Mouse (Mus musculus): Measurements from ENCODE around the gene Anks1. TPM values are rescaled to one million over a fixed set of nuclear protein-coding genes. Genes with fewer than 3 reads are reported as not detected.

The Anks1 gene
- polyA plus RNA-seq, 1 experiment from 2014 or later = 15.5 TPM

GRCm38 (mm10) chr17:28012851-28013250 is 103.7 kb downstream of the Anks1 start:
- WGBS = 82% methylated on average over 6 of the region's 6 CpGs
- Histone ChIP-seq H3K4me3 (no peak overlapping the region), H3K9me3 (replicated peaks) (no peaks in the 10 kb centered on the region), H3K27ac (peak overlapping the region; percentile 76), H3K4me1 (peaks cover 63% of the 10 kb centered on the region), H3K27me3 (ENCODE audit: low read depth, poor library complexity, severe bottlenecking) (no peaks in the 10 kb centered on the region), H3K36me3 (peaks cover 42% of the 10 kb centered on the region)
- DNase-seq (ENCODE audit: low spot score) = no peak

GRCm38 (mm10) chr17:28013259-28013875 is 104.3 kb downstream of the Anks1 start:
- no peak overlapping the region for H3K4me3 ChIP-seq
- peak overlapping the region; percentile 76 for H3K27ac ChIP-seq
- no peaks in the 10 kb centered on the region for H3K9me3 ChIP-seq (replicated peaks)
- peaks cover 37% of the 10 kb centered on the region for H3K36me3 ChIP-seq
- WGBS = 22% methylated on average over 12 of the region's 12 CpGs
- peak; percentile 70 for DNase-seq (ENCODE audit: low spot score)
- no peaks in the 10 kb centered on the region for H3K27me3 ChIP-seq (ENCODE audit: low read depth, poor library complexity, severe bottlenecking)
- peaks cover 58% of the 10 kb centered on the region for H3K4me1 ChIP-seq

GRCm38 (mm10) chr17:28014449-28014848 is 105.3 kb downstream of the Anks1 start:
- H3K9me3 ChIP-seq (replicated peaks) = no peaks in the 10 kb centered on the region
- H3K27ac ChIP-seq = peak overlapping the region; percentile 51
- no peaks in the 10 kb centered on the region for H3K27me3 ChIP-seq (ENCODE audit: low read depth, poor library complexity, severe bottlenecking)
- H3K36me3 ChIP-seq = peaks cover 26% of the 10 kb centered on the region
- no peak overlapping the region for H3K4me3 ChIP-seq
- WGBS = 82% methylated on average over 4 of the region's 4 CpGs
- peaks cover 52% of the 10 kb centered on the region for H3K4me1 ChIP-seq
- no peak for DNase-seq (ENCODE audit: low spot score)

- Histone ChIP-seq H3K4me1 (peaks cover 60% of the 10 kb centered on the region), H3K4me3 (no peak overlapping the region), H3K9me3 (replicated peaks) (no peaks in the 10 kb centered on the region), H3K27me3 (ENCODE audit: low read depth, poor library complexity, severe bottlenecking) (no peaks in the 10 kb centered on the region), H3K27ac (peak overlapping the region; percentile 51), H3K36me3 (peaks cover 24% of the 10 kb centered on the region)
- no peak for DNase-seq (ENCODE audit: low spot score)
- WGBS = 77% methylated on average over 17 of the region's 17 CpGs
These were observed 106.1 kb downstream of the Anks1 start for GRCm38 (mm10) chr17:28015068-28015730.

- H3K4me1 ChIP-seq = peaks cover 66% of the 10 kb centered on the region
- WGBS = 86% methylated on average over 8 of the region's 8 CpGs
- no peaks in the 10 kb centered on the region for H3K9me3 ChIP-seq (replicated peaks)
- H3K36me3 ChIP-seq = peaks cover 17% of the 10 kb centered on the region
- H3K27me3 ChIP-seq (ENCODE audit: low read depth, poor library complexity, severe bottlenecking) = no peaks in the 10 kb centered on the region
- DNase-seq (ENCODE audit: low spot score) = no peak
- H3K27ac ChIP-seq = peak overlapping the region; percentile 51
- no peak overlapping the region for H3K4me3 ChIP-seq
These were observed 107.1 kb downstream of the Anks1 start for GRCm38 (mm10) chr17:28016056-28016797.

GRCm38 (mm10) chr17:28018344-28018743 is 109.2 kb downstream of the Anks1 start:
- H3K4me3 ChIP-seq = no peak overlapping the region
- H3K4me1 ChIP-seq = peaks cover 70% of the 10 kb centered on the region
- WGBS = 77% methylated on average over 6 of the region's 6 CpGs
- H3K27me3 ChIP-seq (ENCODE audit: low read depth, poor library complexity, severe bottlenecking) = no peaks in the 10 kb centered on the region
- H3K9me3 ChIP-seq (replicated peaks) = no peaks in the 10 kb centered on the region
- H3K36me3 ChIP-seq = peaks cover 11% of the 10 kb centered on the region
- H3K27ac ChIP-seq = no peak overlapping the region
- no peak for DNase-seq (ENCODE audit: low spot score)

GRCm38 (mm10) chr17:28018776-28019175 is 109.7 kb downstream of the Anks1 start:
- DNase-seq (ENCODE audit: low spot score) = no peak
- Histone ChIP-seq H3K4me1 (peaks cover 67% of the 10 kb centered on the region), H3K9me3 (replicated peaks) (no peaks in the 10 kb centered on the region), H3K4me3 (no peak overlapping the region), H3K36me3 (peaks cover 8% of the 10 kb centered on the region), H3K27ac (peak overlapping the region; percentile 43; the same call in 1 of the 2 replicates), H3K27me3 (ENCODE audit: low read depth, poor library complexity, severe bottlenecking) (no peaks in the 10 kb centered on the region)
- 63% methylated on average over 11 of the region's 11 CpGs for WGBS

- 79% methylated on average over 21 of the region's 21 CpGs for WGBS
- Histone ChIP-seq H3K36me3 (peaks cover 12% of the 10 kb centered on the region), H3K4me1 (peaks cover 61% of the 10 kb centered on the region), H3K27me3 (ENCODE audit: low read depth, poor library complexity, severe bottlenecking) (no peaks in the 10 kb centered on the region), H3K4me3 (no peak overlapping the region), H3K27ac (peak overlapping the region; percentile 43; the same call in 1 of the 2 replicates), H3K9me3 (replicated peaks) (no peaks in the 10 kb centered on the region)
- no peak for DNase-seq (ENCODE audit: low spot score)
These were observed 110.9 kb downstream of the Anks1 start for GRCm38 (mm10) chr17:28019785-28020696.

- peaks cover 56% of the 10 kb centered on the region for H3K4me1 ChIP-seq
- H3K27ac ChIP-seq = no peak overlapping the region
- DNase-seq (ENCODE audit: low spot score) = no peak
- H3K27me3 ChIP-seq (ENCODE audit: low read depth, poor library complexity, severe bottlenecking) = no peaks in the 10 kb centered on the region
- no peak overlapping the region for H3K4me3 ChIP-seq
- 69% methylated on average over 10 of the region's 10 CpGs for WGBS
- no peaks in the 10 kb centered on the region for H3K9me3 ChIP-seq (replicated peaks)
- peaks cover 14% of the 10 kb centered on the region for H3K36me3 ChIP-seq
These were observed 112.8 kb downstream of the Anks1 start for GRCm38 (mm10) chr17:28021911-28022310.

- no peak for DNase-seq (ENCODE audit: low spot score)
- 88% methylated on average over 22 of the region's 22 CpGs for WGBS
- H3K4me3 ChIP-seq = no peak overlapping the region
- peaks cover 19% of the 10 kb centered on the region for H3K36me3 ChIP-seq
- no peaks in the 10 kb centered on the region for H3K9me3 ChIP-seq (replicated peaks)
- H3K27ac ChIP-seq = peak overlapping the region; percentile 20; the same call in 1 of the 2 replicates
- H3K4me1 ChIP-seq = peaks cover 62% of the 10 kb centered on the region
- H3K27me3 ChIP-seq (ENCODE audit: low read depth, poor library complexity, severe bottlenecking) = no peaks in the 10 kb centered on the region
These were observed 113.9 kb downstream of the Anks1 start for GRCm38 (mm10) chr17:28022854-28023655.

- no peak for DNase-seq (ENCODE audit: low spot score)
- Histone ChIP-seq H3K27me3 (ENCODE audit: low read depth, poor library complexity, severe bottlenecking) (no peaks in the 10 kb centered on the region), H3K4me3 (no peak overlapping the region), H3K9me3 (replicated peaks) (no peaks in the 10 kb centered on the region), H3K36me3 (peaks cover 14% of the 10 kb centered on the region), H3K4me1 (peaks cover 71% of the 10 kb centered on the region), H3K27ac (peak overlapping the region; percentile 46; the same call in 1 of the 2 replicates)
- 80% methylated on average over 5 of the region's 5 CpGs for WGBS
These were observed 116.4 kb downstream of the Anks1 start for GRCm38 (mm10) chr17:28025541-28025961.
